Mouse (Mus musculus) gonadal fat pad, adult 2 months (tissue): ENCODE measurements at regions not wholly inside any gene's neighbourhood (a gene's known extent, or its start where the extent isn't known, plus 50 kb on each side); places are given as distances from the start of the nearest gene placed in this dataset.

Experiments used
- DNase-seq: peaks from one replicate; pipeline ENCODE4 v3.0.0-alpha.2; 2012; ENCODE audit warnings: low read depth

DNA sequence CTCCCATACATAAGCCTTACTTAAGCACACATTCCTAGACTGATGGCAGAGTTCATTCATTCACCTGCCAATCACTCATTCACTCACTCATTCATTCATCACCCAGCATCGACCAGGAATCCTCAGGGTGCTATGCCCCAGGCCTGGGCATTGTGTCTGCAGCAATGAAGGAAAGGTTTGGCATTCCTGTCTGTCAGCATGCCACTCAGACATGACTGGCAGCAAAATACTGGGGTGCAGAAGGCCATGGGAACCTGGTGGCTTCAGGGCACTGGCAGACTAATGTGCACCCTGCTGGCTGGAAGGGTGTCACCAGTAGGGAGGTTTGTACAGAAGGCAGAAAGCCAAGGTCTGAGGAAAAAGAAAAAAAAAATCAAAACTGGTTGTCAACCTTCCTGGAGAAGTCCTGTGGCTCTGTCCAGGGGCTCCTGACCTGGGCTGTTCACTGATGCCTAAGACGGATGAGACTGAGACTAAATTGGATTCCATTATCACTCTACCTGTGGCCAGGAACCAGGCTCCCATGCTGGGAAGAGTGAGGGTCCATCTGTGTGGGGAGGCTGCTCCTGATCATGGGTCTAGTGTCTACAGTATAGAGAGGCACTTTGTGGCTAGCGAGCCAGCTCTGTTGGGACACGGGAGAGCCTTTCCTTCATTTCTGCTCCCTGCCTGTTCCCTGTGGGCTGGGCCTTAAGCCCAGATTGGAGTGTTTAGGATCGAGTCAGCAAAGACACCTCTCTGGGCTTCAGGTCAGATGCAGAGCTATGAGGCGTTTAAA, 104.1 kb downstream of the Cstad start:
- no peak for DNase-seq

DNA sequence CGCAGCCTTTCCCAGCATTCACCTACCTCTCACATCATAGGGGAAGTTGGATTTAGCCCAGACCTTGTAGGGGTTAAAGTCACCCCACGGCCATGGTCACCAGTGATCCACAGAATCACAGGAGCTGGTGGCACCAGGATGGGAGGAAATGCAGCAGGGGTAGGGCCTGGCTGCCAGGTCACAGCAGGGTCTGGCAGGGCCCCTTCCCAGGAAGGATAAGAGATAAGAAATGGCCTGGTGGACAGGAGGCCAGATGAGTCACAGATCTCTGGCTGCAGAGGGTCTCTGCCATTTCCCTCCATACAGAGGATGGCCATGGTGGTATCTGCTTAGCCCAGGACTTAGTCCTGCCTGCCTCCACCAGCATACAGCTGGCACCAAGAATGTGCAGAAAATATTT, 103.0 kb downstream of the Cstad start:
- DNase-seq = no peak

DNA sequence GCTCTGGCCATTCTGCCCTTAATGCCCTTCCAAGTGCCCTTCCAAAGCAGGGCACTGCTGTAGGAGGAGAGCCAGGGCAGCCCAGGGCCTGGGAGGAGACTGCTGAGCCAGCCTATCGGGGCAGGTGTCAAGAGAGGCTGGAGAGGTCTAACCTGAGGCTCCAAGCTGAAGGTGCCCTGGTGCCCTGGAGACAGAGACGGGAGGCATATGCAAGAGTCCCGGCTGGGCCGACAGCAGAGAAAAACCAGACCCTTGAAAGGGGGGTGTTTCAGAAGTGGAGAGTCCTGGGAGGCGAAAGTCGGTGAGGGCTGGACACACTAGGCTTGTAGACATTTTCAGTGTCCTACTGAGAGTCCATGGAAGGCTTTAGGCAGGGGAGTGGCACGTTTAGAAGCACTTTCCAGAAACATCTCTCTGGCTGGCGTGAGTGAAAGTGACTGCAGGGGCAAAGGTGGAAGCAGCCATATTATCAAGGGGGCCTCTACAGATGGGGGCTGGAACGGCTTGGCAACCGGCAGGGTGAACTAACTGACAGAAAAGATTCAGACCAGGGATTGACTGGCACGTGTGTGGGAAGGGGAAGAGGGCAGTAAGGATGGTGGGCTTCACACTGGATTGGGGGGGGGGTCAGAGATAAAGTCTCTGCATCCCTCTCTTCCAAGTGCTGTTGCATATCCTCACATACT, 101.1 kb downstream of the Cstad start:
- no peak for DNase-seq

DNA sequence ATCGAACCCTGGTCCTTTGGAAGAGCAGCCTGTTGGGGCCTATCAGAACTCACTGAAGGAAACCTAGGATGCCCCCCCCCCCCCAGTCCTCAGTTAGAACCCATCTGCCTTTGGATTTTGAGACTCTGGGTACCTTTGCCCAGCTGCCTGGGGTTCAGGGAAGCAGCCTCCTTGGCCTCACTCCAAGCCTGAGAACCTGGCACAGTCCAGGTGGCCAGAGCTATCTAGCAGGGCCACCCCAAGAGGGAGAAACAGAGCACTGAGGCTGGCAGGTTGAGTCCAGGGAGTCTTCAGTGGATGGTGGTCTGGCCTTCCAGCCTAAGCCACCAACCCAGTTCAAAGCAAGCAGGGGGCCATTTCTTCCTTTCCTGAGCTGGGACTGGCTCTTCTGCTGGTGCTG, 100.2 kb downstream of the Cstad start:
- DNase-seq = no peak

DNA sequence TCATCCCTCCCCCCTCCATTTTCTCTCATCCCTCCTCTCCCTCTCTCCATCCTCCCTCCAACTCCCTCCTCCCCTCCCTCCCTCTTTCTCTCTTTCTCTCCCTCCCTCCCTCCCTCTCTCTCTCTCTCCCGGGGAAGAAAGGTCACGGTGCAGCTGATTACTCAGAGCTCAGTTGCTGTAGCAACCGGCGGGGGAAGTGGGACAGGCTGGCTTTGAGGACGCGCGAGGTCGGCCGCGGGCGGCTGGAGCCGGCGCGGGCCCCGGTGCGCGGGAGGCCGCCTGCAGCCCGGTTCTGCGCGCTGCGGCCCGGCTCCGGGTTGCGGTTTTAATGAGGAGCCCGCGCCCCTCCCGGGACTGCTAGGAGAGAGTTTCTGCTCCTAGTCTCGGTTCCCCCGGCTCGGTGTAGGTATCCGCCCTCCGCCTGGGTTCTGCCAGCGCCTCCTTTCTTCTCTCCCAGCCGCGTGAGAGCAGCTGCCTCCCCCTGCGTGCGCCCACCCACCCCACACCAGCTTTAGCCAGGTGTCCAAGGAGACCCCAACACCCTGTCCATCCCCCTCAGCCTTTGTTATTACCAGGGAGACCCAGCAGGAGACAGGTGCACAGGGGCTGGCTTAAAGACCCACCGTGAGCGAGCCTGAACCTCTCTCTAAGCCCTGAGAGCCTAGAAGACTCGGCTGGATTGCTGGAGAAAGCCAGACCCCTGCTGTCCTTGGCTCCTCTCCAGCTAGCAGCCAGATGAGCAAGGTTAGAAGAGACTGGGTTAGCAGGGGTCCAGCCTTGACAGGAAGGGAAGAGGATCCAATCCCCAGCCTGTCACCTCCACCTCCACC, 98.6 kb downstream of the Cstad start:
- DNase-seq = no peak

DNA sequence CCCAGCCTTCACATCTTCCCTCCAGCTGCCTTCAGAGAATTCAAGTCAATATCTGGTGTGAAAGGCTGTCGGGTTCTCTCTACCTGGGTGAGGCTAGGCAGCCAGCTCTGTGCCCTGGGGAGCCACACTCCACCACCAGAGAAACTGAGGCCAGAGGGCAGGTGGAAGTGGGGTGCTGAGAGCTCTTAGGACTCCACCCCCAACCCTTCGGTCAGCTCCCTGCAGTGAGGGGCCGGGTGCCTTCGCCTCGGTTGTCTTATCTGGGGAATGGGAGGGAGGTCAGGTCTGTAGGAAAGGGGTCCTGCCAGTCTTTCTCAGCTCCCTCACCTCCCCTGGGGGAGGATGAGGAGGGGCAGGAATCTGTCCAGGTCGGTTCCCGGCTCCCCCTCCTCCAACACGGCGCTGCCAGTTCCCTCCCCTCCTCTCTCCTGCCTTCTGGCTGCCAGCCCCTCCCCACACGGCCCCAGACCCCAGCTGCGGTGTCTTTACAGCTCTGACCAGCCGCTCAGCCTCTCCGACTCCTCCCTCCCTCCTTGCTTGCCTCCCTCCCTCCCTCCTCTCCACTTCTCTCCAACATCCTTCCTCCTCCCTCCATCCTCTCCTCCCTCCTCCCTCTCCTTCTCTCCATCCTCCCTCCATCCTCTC, 97.8 kb downstream of the Cstad start:
- no peak for DNase-seq

DNA sequence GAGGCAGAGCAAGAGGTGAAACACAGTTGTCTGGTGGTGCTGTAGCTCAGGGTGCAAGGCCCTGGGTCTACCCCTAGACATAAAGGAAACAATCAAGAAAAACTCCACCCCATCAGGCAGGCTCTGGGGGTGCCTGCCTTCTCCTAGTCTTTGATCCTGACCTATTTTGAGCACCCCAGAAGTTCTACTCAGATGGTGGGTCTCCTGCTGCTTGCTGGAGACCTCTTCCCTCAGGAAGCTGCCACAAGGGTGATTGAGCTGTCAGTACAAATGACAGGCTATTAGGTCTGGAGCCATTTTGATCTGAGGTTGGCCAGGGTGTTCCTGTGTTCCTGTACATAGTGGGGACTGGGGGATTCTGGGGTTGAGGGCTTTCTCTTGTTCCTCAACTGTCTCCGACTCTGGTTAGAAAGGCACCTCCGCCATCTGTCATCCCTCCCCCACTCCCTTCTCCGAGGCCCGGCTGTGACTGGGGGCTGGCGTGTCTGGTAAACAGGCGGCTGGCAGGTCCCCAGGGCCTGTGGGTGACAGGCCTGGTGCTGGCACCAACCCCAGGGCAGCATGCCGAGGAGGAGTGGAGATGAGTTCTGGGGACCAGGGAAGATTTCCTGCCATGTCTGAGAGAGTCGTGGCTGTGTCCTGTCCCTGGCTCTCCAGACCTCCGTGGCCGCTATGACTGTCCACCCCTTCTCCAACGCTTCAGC, 97.2 kb downstream of the Cstad start:
- DNase-seq = no peak

DNA sequence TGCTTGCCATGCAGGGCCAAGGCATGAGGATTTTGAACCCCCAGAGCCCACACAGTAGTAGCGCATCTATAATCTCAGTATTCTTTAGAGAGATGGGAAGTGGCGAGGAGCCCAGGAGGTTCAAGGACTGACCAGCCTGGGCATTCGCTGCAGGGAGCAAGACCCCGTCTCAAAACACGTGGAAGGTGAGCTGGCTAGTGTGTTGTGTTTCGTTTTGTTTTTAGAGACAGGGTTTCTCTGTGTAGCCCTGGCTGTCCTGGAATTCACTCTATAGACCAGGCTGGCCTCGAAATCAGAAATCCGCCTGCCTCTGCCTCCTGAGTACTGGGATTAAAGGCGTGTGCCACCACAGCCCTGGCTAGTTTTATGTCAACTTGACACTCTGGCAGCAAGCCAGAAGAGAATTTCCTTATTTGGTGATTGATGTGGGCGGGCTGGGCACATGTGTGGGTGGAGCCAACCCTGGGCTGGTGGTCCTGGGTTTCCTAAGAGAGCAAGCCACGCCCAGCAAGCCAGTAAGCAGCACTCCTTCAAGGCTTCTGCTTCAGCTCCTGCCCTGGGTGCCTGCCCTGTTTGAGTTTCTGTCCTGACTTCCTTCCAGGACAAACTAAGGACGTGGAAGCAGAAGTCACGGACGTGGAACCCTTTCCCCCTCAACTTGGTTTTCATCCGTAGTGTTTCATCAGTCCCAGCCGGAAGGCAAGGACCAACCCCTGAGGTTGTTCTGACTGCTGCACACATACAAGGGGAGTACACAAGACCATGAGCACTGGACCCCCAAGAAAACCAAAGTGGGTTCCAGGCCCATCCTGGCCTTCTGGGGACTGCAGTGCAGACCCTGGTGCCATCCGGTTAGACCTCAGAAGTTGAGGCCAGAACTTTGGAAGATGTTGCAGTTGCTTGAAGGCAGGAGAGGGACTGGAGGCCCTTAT, 96.4 kb downstream of the Cstad start:
- DNase-seq = no peak

DNA sequence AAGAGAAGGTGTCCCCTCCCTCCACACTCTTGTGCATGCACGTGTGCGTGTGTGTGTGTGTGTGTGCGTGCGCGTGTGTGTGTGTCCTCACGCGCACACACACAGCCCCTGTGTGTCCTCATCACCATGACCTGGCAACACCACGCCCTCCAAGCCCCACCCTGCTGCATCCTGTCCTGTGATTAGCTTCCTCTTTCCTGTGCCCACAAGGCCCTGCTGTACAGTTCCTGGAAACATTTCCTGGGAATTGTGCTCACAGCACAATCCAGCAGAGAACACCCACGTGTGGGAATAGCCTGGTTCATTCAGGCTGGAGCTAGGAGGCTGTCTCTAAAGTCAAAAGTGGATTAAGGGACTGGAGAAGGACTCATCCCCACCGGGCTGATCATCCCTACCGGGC, 95.5 kb downstream of the Cstad start:
- DNase-seq = no peak

DNA sequence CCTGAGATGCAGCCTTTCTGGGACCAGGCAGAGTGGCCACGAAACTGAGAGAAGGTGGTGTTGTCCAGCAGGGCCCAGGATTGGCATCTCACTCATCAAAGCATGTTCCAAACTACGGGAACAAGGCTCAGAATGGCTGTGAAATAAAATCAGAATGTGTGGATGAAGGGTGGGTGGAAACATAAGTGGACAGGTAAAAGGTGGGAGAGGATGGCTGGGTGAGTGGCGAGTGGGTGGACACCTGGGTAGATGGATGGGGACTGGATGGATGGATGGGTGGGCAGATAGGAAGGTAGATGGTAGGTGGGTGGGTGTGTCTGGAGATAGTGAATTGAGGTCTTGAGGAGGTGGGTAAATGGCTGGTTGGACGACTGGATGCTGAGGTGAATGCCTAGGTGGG, 93.6 kb downstream of the Cstad start:
- no peak for DNase-seq

DNA sequence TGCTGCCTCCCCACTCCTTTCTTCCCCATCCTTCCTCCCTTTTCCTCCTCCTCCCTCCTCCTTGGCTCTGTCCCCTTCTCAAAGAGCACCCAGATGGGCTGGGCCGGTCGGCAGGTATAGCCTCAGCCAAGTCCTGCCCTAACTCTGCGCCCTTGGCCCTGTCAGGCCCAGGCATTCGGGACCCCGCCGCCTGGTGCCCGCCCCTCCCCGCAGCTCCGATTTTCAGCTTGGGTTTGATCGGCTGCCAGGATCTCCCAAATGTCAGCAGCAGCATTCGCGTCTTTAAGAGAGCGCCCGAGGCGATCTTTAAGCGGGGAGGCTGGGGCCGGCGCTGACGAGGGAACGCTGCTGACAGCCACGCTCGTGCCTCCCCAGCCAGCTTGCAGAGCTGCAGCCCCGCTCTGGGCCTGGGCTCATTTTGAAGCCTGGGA, 92.3 kb downstream of the Cstad start:
- no peak for DNase-seq

DNA sequence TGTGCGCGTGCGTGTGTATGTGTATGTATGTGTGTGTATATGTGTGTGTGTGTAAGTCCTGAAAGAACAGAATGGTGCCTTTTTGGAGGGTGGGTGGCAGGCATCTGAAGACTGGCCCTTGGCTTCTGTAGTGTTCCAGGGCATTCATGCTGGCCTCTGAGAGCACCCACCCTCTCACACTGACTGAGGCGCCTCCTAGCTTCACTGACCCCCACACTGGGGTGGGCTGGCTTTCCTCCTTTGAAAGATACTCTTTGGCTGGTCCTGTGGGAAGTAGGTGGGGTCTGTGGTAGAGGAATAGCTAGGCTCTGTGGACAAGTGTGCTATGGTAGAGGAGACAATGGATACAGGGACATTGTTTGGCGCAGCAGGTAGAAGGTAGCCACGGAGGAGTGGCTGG, 91.5 kb downstream of the Cstad start:
- DNase-seq = no peak

DNA sequence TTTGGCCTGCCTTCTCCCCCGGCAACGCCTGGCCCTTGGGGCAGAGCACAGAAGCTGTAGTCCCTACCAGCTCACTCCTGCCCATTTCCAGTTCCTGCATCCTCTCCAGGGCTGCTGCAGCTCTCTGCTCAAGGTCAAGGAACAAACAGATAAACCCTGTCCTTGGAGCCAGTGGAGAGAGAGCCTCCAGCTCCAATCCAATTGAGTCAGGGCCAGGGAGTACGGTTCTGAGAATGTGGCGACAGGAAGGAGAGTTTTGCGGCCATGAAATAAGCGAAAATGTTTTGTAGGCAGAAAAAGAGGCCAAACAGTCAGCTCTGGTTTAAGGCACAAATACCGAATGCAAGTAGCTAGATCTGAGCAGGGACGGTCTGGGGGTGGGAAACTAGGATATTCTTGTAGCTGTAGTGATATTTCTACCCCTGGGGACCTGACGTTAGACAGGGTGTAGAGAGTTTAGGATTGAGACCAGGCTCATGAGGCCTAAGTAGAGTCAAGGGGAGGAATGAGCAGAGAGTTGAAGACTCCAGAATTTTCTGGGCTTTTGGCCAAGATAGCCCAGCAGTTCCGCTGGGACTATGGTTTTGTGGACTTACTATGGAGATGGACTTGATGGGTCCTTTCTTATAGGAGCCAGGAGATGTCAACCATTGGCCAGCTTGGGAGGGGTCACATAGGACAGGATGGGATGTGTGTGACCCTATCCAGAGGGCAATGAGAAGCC, 90.5 kb downstream of the Cstad start:
- no peak for DNase-seq

DNA sequence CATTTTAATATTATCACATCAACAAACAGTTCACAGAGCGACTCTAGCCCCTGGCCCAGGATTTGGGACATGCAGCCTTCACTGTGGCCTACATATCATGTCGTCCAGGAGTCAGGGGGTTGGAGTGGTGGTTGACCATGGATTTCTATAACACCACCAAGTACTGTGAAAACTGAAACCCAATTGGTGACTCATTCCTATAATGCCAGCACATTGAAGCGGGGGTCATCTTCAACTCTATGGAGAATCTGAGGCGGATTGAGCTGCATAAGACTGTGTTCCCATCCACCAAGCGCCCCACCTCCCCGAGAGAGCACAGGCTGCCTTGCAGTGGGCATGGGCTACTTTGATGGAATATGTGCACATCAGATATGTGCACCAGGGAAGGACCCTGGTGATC, 89.6 kb downstream of the Cstad start:
- no peak for DNase-seq

DNA sequence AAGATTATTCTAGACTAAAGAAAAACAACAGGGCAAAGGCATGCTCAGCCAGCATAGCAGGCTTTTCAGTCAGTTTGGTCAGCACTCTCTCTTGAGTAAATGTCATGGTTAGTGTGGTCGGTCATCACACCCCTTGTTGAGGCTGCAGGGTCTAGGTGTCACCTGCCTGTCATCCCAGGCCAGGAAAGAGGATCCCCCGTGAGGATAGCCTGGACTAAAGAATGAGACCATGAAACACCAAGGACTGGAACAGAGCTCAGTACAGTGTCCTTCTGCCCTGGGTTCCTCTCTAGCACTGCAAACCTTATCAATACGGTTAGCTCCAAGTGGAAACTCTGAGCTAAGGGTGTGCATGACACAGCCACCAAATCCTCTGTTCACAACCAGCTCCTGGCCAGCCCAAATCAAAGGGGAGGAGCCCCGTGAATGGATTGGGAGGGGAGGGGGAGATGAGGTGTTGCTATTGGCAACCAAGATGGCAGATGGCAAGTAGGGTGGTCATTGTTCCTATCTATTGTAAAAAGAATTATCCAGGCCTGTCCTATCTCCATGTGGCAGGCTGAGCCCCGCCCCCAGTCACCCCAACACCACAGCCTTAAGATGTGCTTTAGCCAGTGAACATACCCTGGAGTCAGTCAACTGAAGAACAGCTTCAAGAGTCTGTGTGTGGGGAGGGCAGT, 87.4 kb downstream of the Cstad start:
- no peak for DNase-seq

DNA sequence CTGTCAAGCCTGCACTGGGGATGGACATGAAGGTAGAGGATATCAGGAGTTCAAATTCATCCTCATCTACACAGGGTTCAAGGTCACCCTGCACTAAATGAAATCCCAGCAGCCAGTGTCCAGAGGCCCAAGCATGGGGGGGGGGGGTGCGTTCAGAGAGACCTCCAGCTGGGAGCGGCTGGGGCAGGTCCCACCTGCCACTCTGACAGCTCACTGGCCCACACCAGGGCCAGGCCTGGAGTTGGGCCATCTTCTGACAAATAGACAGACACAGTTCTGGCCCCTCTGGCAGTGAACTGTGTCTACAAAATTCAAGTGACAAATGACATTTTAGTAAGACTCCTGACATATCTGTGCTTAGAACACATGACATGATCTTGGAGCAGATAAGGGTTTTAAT, 86.8 kb downstream of the Cstad start:
- no peak for DNase-seq

DNA sequence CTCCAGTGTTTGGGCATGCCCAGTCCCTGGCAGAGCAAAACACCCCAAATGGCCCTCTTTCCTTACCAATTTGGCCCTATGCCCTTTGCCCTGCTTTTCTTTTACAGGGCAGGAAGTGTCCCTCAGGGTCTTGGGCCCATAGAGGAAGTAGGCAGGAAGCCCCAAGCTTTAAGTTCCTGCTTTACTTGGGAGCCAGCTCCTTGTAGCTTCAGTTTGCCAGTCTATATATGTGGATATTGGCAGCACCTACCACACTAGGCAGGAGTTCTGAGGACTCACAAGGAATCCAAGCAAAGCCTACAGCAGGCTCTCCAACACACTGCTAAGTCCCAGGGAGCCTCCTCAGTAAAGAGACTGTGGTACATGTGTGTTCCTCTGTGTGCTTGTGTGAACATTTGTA, 84.2 kb downstream of the Cstad start:
- DNase-seq = no peak

DNA sequence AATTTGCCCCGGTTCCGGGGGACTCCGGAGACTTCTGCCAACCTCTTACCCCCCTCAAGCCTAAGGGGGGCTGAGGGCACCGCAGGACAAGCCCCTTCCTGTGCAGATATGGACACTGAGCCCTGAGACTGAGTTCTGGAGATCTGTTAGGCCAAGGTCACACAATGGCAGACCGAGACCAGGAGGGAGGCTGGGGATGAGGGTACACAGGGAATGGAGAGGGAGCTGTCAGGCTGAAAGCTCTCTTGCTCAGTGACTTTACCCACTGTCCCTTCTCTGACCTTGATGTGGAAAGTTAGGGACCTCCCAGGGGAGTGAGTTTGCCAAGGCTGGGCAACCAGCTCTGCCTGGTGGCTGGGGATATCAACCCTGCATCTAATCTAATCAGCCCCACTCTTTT, 82.7 kb downstream of the Cstad start:
- no peak for DNase-seq

DNA sequence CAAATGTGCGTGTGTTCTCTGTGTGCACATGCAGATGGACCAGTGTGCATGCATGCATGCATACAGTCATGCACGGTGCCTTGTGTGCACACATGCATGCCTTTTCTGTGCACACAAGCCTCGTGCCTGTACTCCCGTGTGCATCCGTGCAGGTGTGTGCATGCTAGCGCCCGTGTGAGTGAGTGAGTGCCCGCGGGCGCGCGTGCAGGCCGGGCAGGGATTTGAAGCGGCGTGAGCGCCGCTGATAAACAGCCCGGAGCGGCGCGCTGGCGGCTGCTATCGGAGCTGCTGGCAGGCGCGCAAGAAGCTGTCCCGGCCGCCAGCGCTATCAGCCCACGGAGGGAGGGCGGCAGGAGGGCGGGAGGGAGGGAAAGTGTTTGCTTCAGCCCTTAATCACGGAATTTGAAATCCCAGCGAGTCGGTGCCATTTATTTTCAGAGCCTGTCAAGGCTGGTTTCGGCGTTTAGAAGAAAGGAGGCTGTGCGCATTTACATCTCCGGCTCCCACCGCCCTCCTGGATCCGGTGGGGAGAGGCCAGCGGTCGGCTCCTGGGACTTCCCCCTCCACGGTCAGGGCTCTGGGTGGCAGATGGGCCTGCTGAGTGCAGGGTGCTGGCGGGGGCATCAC, 82.1 kb downstream of the Cstad start:
- DNase-seq = no peak
